Mouse (Mus musculus) CH12.LX (cell line): ENCODE measurements around the gene Vil1. TPM values are rescaled to one million over a fixed set of nuclear protein-coding genes. Genes with fewer than 3 reads are reported as not detected.

Source experiments
- DNase-seq: peaks from one replicate; pipeline ENCODE4 v3.0.0-alpha.2; 2013; ENCODE audit errors: extremely low read depth
- H3K27ac ChIP-seq: 2 replicates; pipeline ENCODE4 v1.5.1; 2012; ENCODE audit warnings: low read depth, mild to moderate bottlenecking, control low read depth, moderate library complexity; ENCODE audit not compliant: insufficient read depth
- H3K27me3 ChIP-seq: replicated peaks from 2 replicates; pipeline ENCODE3; 2012; ENCODE audit warnings: inconsistent platforms
- H3K36me3 ChIP-seq, 2 experiments: replicated peaks in 1 of 2; 2 replicates each; pipeline versions ENCODE3 to v1.6.1; 2012; ENCODE audit warnings: inconsistent platforms in 1 of 2, low read length in 1 of 2, mild to moderate bottlenecking in 1 of 2, mixed read lengths in 1 of 2, moderate library complexity in 1 of 2; ENCODE audit not compliant: control insufficient read depth in 1 of 2, insufficient read depth in 1 of 2
- H3K4me1 ChIP-seq, 2 experiments: 2 replicates each; pipeline ENCODE4 v1.6.1; 2012; ENCODE audit warnings: inconsistent platforms in 1 of 2, moderate library complexity in 1 of 2; ENCODE audit not compliant: insufficient read depth in 2 of 2, control insufficient read depth in 1 of 2
- H3K4me2 ChIP-seq: 2 replicates; pipeline ENCODE4 v1.6.1; 2012; ENCODE audit warnings: low read depth, mild to moderate bottlenecking, control low read depth; ENCODE audit not compliant: poor library complexity, insufficient read depth, severe bottlenecking
- H3K4me3 ChIP-seq, 3 experiments: fragments of 150-350 bp in 1 of 3; sonication (generic) in 1 of 3; replicated peaks in 1 of 3; 2 replicates each; pipeline versions ENCODE3 to v1.5.1; 2011 to 2012; ENCODE audit warnings: low read depth in 2 of 3, low read length in 2 of 3, mild to moderate bottlenecking in 2 of 3, moderate library complexity in 2 of 3, control low read depth in 1 of 3, improper control_type of control experiment in 1 of 3, inconsistent platforms in 1 of 3, mixed read lengths in 1 of 3; ENCODE audit not compliant: poor library complexity in 1 of 3
- H3K79me2 ChIP-seq: replicated peaks from 2 replicates; pipeline ENCODE4 v1.6.1; 2012; ENCODE audit warnings: mild to moderate bottlenecking, moderate library complexity; ENCODE audit not compliant: control insufficient read depth, poor library complexity, insufficient read depth, severe bottlenecking; ENCODE audit errors: extremely low read depth
- H3K9ac ChIP-seq: 2 replicates; pipeline ENCODE4 v1.6.1; 2012; ENCODE audit warnings: low read depth, mild to moderate bottlenecking, control low read depth, moderate library complexity; ENCODE audit not compliant: insufficient read depth
- H3K9me3 ChIP-seq: replicated peaks from 2 replicates; pipeline ENCODE3; 2012; ENCODE audit warnings: low read length, inconsistent platforms, mixed read lengths
- CHD1 ChIP-seq: IDR thresholded peaks from 2 replicates; pipeline ENCODE4 v1.6.1; 2012; ENCODE audit warnings: low read depth, low read length, improper control_type of control experiment, inconsistent platforms
- CHD2 ChIP-seq: IDR thresholded peaks from 2 replicates; pipeline ENCODE4 v1.6.1; 2011; ENCODE audit warnings: low read length, improper control_type of control experiment
- CTCF ChIP-seq, 2 experiments: IDR thresholded peaks in 1 of 2; conservative IDR thresholded peaks in 1 of 2; 2 replicates each; pipeline ENCODE4 v1.5.1; 2011 to 2012; ENCODE audit warnings: low read depth in 2 of 2, low read length in 2 of 2, improper control_type of control experiment in 1 of 2, inconsistent platforms in 1 of 2, mild to moderate bottlenecking in 1 of 2, moderate library complexity in 1 of 2
- EP300 ChIP-seq: IDR thresholded peaks from 2 replicates; pipeline ENCODE4 v1.6.1; 2011; ENCODE audit warnings: low read length, improper control_type of control experiment
- ETS1 ChIP-seq: conservative IDR thresholded peaks from 2 replicates; pipeline ENCODE4 v1.6.1; 2012; ENCODE audit warnings: low read depth, mild to moderate bottlenecking, inconsistent platforms, low read length, improper control_type of control experiment, moderate library complexity
- HCFC1 ChIP-seq: IDR thresholded peaks from 2 replicates; pipeline ENCODE4 v1.6.1; 2012; ENCODE audit warnings: low read depth, mild to moderate bottlenecking, inconsistent platforms, low read length, improper control_type of control experiment
- IRF4 ChIP-seq: IDR thresholded peaks from 2 replicates; pipeline ENCODE4 v1.6.1; 2014; ENCODE audit warnings: low read depth, mild to moderate bottlenecking, inconsistent platforms, low read length, improper control_type of control experiment
- JUN ChIP-seq: IDR thresholded peaks from 2 replicates; pipeline ENCODE4 v1.6.1; 2011; ENCODE audit warnings: low read depth, mild to moderate bottlenecking, low read length, improper control_type of control experiment, moderate library complexity; ENCODE audit not compliant: insufficient read depth
- KAT2A ChIP-seq: IDR thresholded peaks from 2 replicates; pipeline ENCODE4 v1.6.1; 2012; ENCODE audit warnings: low read length, improper control_type of control experiment, inconsistent platforms; ENCODE audit not compliant: insufficient replicate concordance
- MAFK ChIP-seq: IDR thresholded peaks from 2 replicates; pipeline ENCODE4 v1.6.1; 2011; ENCODE audit warnings: low read length, improper control_type of control experiment; ENCODE audit not compliant: insufficient replicate concordance
- MAX ChIP-seq: IDR thresholded peaks from 2 replicates; pipeline ENCODE4 v1.6.1; 2011; ENCODE audit warnings: low read length, improper control_type of control experiment
- MAZ ChIP-seq: IDR thresholded peaks from 2 replicates; pipeline ENCODE4 v1.6.1; 2012; ENCODE audit warnings: low read depth, mild to moderate bottlenecking, inconsistent platforms, low read length, improper control_type of control experiment, moderate library complexity
- MEF2A ChIP-seq: IDR thresholded peaks from 2 replicates; pipeline ENCODE4 v1.6.1; 2014; ENCODE audit warnings: low read depth, mild to moderate bottlenecking, inconsistent platforms, low read length, improper control_type of control experiment, borderline replicate concordance
- NELFE ChIP-seq: IDR thresholded peaks from 2 replicates; pipeline ENCODE4 v1.6.1; 2011; ENCODE audit warnings: low read depth, low read length, improper control_type of control experiment
- PAX5 ChIP-seq: IDR thresholded peaks from 2 replicates; pipeline ENCODE4 v1.6.1; 2012; ENCODE audit warnings: low read length, inconsistent platforms, mixed read lengths
- POLR2A ChIP-seq: IDR thresholded peaks from 2 replicates; pipeline ENCODE4 v1.6.1; 2011; ENCODE audit warnings: low read depth, mild to moderate bottlenecking, improper control_type of control experiment, low read length
- RCOR1 ChIP-seq: conservative IDR thresholded peaks from 2 replicates; pipeline ENCODE4 v1.6.1; 2012; ENCODE audit warnings: low read depth, mild to moderate bottlenecking, inconsistent platforms, low read length, improper control_type of control experiment
- SMC3 ChIP-seq: IDR thresholded peaks from 2 replicates; pipeline ENCODE4 v1.6.1; 2011; ENCODE audit warnings: low read depth, low read length, improper control_type of control experiment
- TCF12 ChIP-seq: IDR thresholded peaks from 2 replicates; pipeline ENCODE4 v1.6.1; 2014; ENCODE audit warnings: low read depth, mild to moderate bottlenecking, inconsistent platforms, low read length, improper control_type of control experiment
- UBTF ChIP-seq: IDR thresholded peaks from 2 replicates; pipeline ENCODE4 v1.6.1; 2012; ENCODE audit warnings: low read depth, mild to moderate bottlenecking, inconsistent platforms, low read length, improper control_type of control experiment, moderate library complexity
- USF2 ChIP-seq: conservative IDR thresholded peaks from 2 replicates; pipeline ENCODE4 v1.6.1; 2011; ENCODE audit warnings: low read depth, low read length, improper control_type of control experiment
- ZC3H11A ChIP-seq: IDR thresholded peaks from 2 replicates; pipeline ENCODE4 v1.6.1; 2012; ENCODE audit warnings: low read depth, mild to moderate bottlenecking, inconsistent platforms, low read length, improper control_type of control experiment
- dilution Hi-C: fragments of 300-500 bp; cut with MboI; formaldehyde crosslinking; loops from 2 replicates; pipeline ENCODE4 v1.14.3; 2020; ENCODE audit warnings: low sequenced_read_pairs; ENCODE audit not compliant: extremely low pct_unique_long_range_greater_than_20kb, extremely low pct_ligation_motif_present
- in situ Hi-C: fragments of 300-500 bp; cut with MboI; formaldehyde crosslinking; loops from 3 replicates; pipeline ENCODE4 v1.14.3; 2019; ENCODE audit warnings: low sequenced_read_pairs, low pct_ligation_motif_present, low pct_unique_long_range_greater_than_20kb, mixed read lengths
- polyA plus RNA-seq: library from polyadenylated mRNA; unstranded; fragments of >175 nt; gene quantifications from 2 replicates; pipeline ENCODE4 v1.2.1, GENCODE M21; 2012; ENCODE audit warnings: low read depth; ENCODE audit not compliant: insufficient read length
- total RNA-seq, 2 experiments: library from RNA; depleted of rRNA; stranded (reverse); fragments of 300-350 nt in 1 of 2; fragments of >200 nt in 1 of 2; gene quantifications; 2 replicates each; pipeline ENCODE4 v1.2.3; 2012 to 2014

Gene Vil1
- total and polyA plus RNA-seq, 3 experiments, result 0.08 to 0.10 TPM; not detected in 1

DNA sequence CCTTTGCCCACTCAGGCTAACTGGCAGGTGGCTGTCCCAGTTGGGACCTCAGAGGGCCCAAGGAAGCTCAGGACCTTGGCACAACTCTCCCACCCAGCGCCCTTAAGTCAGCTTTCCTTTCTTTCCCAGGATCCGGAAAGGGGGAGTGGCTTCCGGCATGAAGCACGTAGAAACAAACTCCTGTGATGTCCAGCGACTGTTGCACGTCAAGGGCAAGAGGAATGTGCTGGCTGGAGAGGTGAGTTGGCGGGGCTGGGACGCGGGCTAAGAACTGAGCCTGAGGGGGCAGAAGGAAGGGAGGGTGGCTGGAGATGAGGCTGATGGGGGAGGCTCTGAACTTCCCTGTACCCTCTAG, 10.2 kb downstream of the Vil1 start:
- H3K4me2 ChIP-seq, result no peak overlapping the region
- no peak overlapping the region for H3K4me3 ChIP-seq
- no peaks in the 10 kb centered on the region for H3K79me2 ChIP-seq
- in situ Hi-C loops, result no loop called here
- dilution Hi-C loops, result no loop called here
- H3K4me1 ChIP-seq, result peaks cover 5 to 7% of the 10 kb centered on the region in 2 experiments; a peak in 1 of 4 replicates
- DNase-seq, result no peak
- TF ChIP-seq CTCF (conservative IDR thresholded peaks at IDR 0.05 in 1 of 2, IDR thresholded peaks at IDR 0.05 in 1 of 2; ENCODE audit: low read depth in 2 of 2, low read length in 2 of 2), result no peak
- no peak for TF ChIP-seq RCOR1
- no peak for TF ChIP-seq ETS1
- TF ChIP-seq NELFE, result no peak
- no peak for TF ChIP-seq JUN
- no peak for TF ChIP-seq HCFC1
- TF ChIP-seq CHD1, result no peak
- TF ChIP-seq MAX, result no peak
- no peak for TF ChIP-seq CHD2
- no peak overlapping the region for H3K9ac ChIP-seq
- no peak overlapping the region for H3K27ac ChIP-seq
- H3K9me3 ChIP-seq, result peaks cover 6% of the 10 kb centered on the region
- H3K36me3 ChIP-seq, result no peaks in the 10 kb centered on the region
- peaks cover 4% of the 10 kb centered on the region for H3K27me3 ChIP-seq

- in situ Hi-C loops, result no loop called here
These were observed 14.0 kb downstream of the Vil1 start for GRCm38 (mm10) chr1:74423147-74423546.

GRCm38 (mm10) chr1:74425845-74426244, 16.7 kb downstream of the Vil1 start:
- in situ Hi-C loops (no loop called here), dilution Hi-C loops (no loop called here)
- H3K4me1 ChIP-seq, result 0 out of 4 replicates have a peak, but pooled peaks cover 0 to 5% of the 10 kb centered on the region in 2 experiments
- H3K9me3 ChIP-seq, result peaks cover 6% of the 10 kb centered on the region
- H3K27me3 ChIP-seq, result peaks cover 4% of the 10 kb centered on the region
- no peak for DNase-seq
- H3K79me2 ChIP-seq, result no peaks in the 10 kb centered on the region
- no peak overlapping the region for H3K9ac ChIP-seq
- H3K36me3 ChIP-seq, result no peaks in the 10 kb centered on the region
- no peak overlapping the region for H3K27ac ChIP-seq
- H3K4me2 ChIP-seq, result no peak overlapping the region
- no peak overlapping the region for H3K4me3 ChIP-seq
- no peak for TF ChIP-seq CHD2
- no peak for TF ChIP-seq POLR2A
- TF ChIP-seq HCFC1, result no peak
- TF ChIP-seq KAT2A, result no peak
- TF ChIP-seq MAZ, result no peak
- TF ChIP-seq PAX5, result no peak
- no peak for TF ChIP-seq ETS1
- TF ChIP-seq MEF2A, result no peak
- no peak for TF ChIP-seq USF2
- TF ChIP-seq EP300, result no peak
- TF ChIP-seq IRF4, result no peak
- TF ChIP-seq TCF12, result no peak
- no peak for TF ChIP-seq UBTF
- no peak for TF ChIP-seq RCOR1
- no peak for TF ChIP-seq ZC3H11A
- TF ChIP-seq, all 38 proteins: peak for 0

More at GRCm38 (mm10) chr1:74423147-74423546, 14.0 kb downstream of the Vil1 start:
- 0 out of 4 replicates have a peak, but pooled peaks cover 0 to 5% of the 10 kb centered on the region in 2 experiments for H3K4me1 ChIP-seq
- dilution Hi-C loops, result no loop called here
- no peaks in the 10 kb centered on the region for H3K79me2 ChIP-seq
- H3K36me3 ChIP-seq, result no peaks in the 10 kb centered on the region
- H3K9me3 ChIP-seq, result peaks cover 6% of the 10 kb centered on the region
- H3K27me3 ChIP-seq, result peaks cover 4% of the 10 kb centered on the region
- no peak overlapping the region for H3K27ac ChIP-seq
- DNase-seq, result no peak
- H3K9ac ChIP-seq, result no peak overlapping the region
- no peak overlapping the region for H3K4me3 ChIP-seq
- TF ChIP-seq KAT2A (no peak), MAFK (no peak), SMC3 (no peak), MAX (no peak), HCFC1 (no peak)
- H3K4me2 ChIP-seq, result no peak overlapping the region
